Mouse (Mus musculus) heart, embryonic 11.5 days (tissue): Measurements from ENCODE around the gene Mrps12. TPM values are rescaled to one million over a fixed set of nuclear protein-coding genes. Genes with fewer than 3 reads are reported as not detected.

Source experiments
- ATAC-seq: fragments of 200-750 bp; cut with Nextera tagmentation; replicated peaks from 2 replicates; pipeline ENCODE4 v1.8.0; 2017; ENCODE audit warnings: moderate library complexity; ENCODE audit not compliant: insufficient number of reproducible peaks, low FRiP score, low TSS enrichment
- H3K27ac ChIP-seq: fragments of 300-500 bp; sonication (generic); 2 replicates; pipeline ENCODE4 v1.5.1; 2014; ENCODE audit warnings: mild to moderate bottlenecking, low read depth, low read length
- H3K27me3 ChIP-seq: fragments of 300-500 bp; sonication (generic); 2 replicates; pipeline ENCODE4 v1.6.1; 2014; ENCODE audit warnings: mild to moderate bottlenecking, low read length, mixed read lengths; ENCODE audit not compliant: control insufficient read depth, insufficient read depth
- H3K36me3 ChIP-seq: fragments of 300-500 bp; sonication (generic); 2 replicates; pipeline ENCODE4 v1.6.1; 2014; ENCODE audit warnings: mild to moderate bottlenecking, low read length, moderate library complexity, mixed read lengths; ENCODE audit not compliant: control insufficient read depth, insufficient read depth
- H3K4me1 ChIP-seq: fragments of 300-500 bp; sonication (generic); 2 replicates; pipeline ENCODE4 v1.6.1; 2014; ENCODE audit warnings: low read length; ENCODE audit not compliant: control insufficient read depth, insufficient read depth
- H3K4me2 ChIP-seq: fragments of 300-500 bp; sonication (generic); 2 replicates; pipeline ENCODE4 v1.6.1; 2014; ENCODE audit warnings: mild to moderate bottlenecking, moderate library complexity
- H3K4me3 ChIP-seq: fragments of 300-500 bp; sonication (generic); 2 replicates; pipeline ENCODE4 v1.5.1; 2014; ENCODE audit warnings: low read depth, low read length
- H3K9ac ChIP-seq: fragments of 300-500 bp; sonication (generic); 2 replicates; pipeline ENCODE4 v1.6.1; 2014; ENCODE audit warnings: mild to moderate bottlenecking, low read depth, low read length, moderate library complexity
- H3K9me3 ChIP-seq: fragments of 300-500 bp; sonication (generic); replicated peaks from 2 replicates; pipeline ENCODE4 v1.6.1; 2016; ENCODE audit warnings: low read length; ENCODE audit not compliant: control insufficient read depth
- WGBS: fragments of 180-500 bp; shearing (Covaris S2); extraction: QIAGEN DNeasy Blood & Tissue Kit; methylation state at CpG from one replicate; pipeline ENCODE4 v1.1.7; 2014; ENCODE audit not compliant: insufficient replicate concordance; 5-methylcytosine and 5-hydroxymethylcytosine counted together
- polyA plus RNA-seq: library from polyadenylated mRNA; unstranded; fragments of >200 nt; fragmentation: Nextera tagmentation; extraction: Ambion mirVana; gene quantifications from 2 replicates; pipeline ENCODE4 v1.2.1, GENCODE M21; 2014

The Mrps12 gene
- polyA plus RNA-seq, 1 experiment from 2014 or later, result 134 TPM

DNA sequence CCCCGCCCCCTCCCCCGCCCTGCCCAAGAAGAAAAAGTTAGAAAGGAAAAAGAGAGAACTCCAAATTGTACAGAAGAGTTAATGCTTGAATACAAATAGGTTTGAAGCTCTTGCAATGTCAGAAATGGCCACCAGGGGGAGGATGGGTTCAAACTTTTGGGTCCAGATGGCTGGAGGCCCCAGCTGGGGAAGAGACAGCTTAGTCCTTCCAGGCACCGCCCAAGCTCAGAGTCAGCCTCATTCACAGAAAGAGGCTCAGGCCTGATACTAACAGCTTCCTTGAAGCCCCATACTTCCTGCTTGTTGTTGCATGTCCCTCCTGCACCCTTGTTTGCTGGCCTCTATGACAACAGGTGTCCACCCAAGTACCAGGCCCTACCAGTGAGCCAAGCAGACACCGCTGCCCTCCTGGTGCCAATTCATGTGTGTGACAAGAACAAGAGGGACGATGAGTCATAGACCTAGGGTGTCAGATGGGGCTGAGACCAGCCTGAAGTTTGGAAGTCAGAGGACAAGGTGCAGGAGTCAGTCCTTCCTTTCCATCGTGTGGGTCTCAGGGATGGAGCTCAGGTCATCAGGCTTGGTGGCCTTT is 38.5 kb upstream of the Mrps12 start:
- no peak for ATAC-seq
- no peak overlapping the region for H3K9ac ChIP-seq
- H3K9me3 ChIP-seq, result no peaks in the 10 kb centered on the region
- no peaks in the 10 kb centered on the region; the same call in 1 of the 2 replicates for H3K36me3 ChIP-seq
- H3K4me3 ChIP-seq, result no peak overlapping the region
- peaks cover 7% of the 10 kb centered on the region for H3K4me1 ChIP-seq
- H3K27ac ChIP-seq, result no peak overlapping the region
- WGBS, result 45% methylated on average over 6 of the region's 6 CpGs
- H3K4me2 ChIP-seq, result no peak overlapping the region
- no peaks in the 10 kb centered on the region for H3K27me3 ChIP-seq

GRCm38 (mm10) chr7:28778825-28779224 is 37.2 kb upstream of the Mrps12 start:
- H3K9ac ChIP-seq, result no peak overlapping the region
- ATAC-seq, result no peak
- 73% methylated on average over 9 of the region's 9 CpGs for WGBS

GRCm38 (mm10) chr7:28775129-28775528 is 33.5 kb upstream of the Mrps12 start:
- Histone ChIP-seq H3K4me2 (no peak overlapping the region), H3K4me1 (peaks cover under 1% of the 10 kb centered on the region), H3K4me3 (no peak overlapping the region), H3K9ac (no peak overlapping the region), H3K9me3 (no peaks in the 10 kb centered on the region), H3K27me3 (no peaks in the 10 kb centered on the region), H3K36me3 (peaks cover 4% of the 10 kb centered on the region; the same call in 1 of the 2 replicates), H3K27ac (no peak overlapping the region)
- 87% methylated on average over 7 of the region's 7 CpGs for WGBS
- no peak for ATAC-seq

More at GRCm38 (mm10) chr7:28778825-28779224, 37.2 kb upstream of the Mrps12 start:
- no peak overlapping the region for H3K4me2 ChIP-seq
- H3K9me3 ChIP-seq, result no peaks in the 10 kb centered on the region
- H3K27me3 ChIP-seq, result no peaks in the 10 kb centered on the region
- no peak overlapping the region for H3K4me3 ChIP-seq
- H3K36me3 ChIP-seq, result no peaks in the 10 kb centered on the region; the same call in 1 of the 2 replicates
- H3K27ac ChIP-seq, result no peak overlapping the region
- H3K4me1 ChIP-seq, result peaks cover 7% of the 10 kb centered on the region

GRCm38 (mm10) chr7:28774164-28774563 is 32.5 kb upstream of the Mrps12 start:
- Histone ChIP-seq H3K27ac (no peak overlapping the region), H3K9ac (no peak overlapping the region), H3K4me2 (no peak overlapping the region), H3K36me3 (peaks cover 4% of the 10 kb centered on the region; the same call in 1 of the 2 replicates), H3K27me3 (no peaks in the 10 kb centered on the region), H3K9me3 (no peaks in the 10 kb centered on the region), H3K4me3 (no peak overlapping the region), H3K4me1 (no peaks in the 10 kb centered on the region)
- no peak for ATAC-seq
- 80% methylated on average over 12 of the region's 12 CpGs for WGBS

- H3K9me3 ChIP-seq, result no peaks in the 10 kb centered on the region
- no peak overlapping the region for H3K27ac ChIP-seq
- H3K4me3 ChIP-seq, result no peak overlapping the region
- H3K27me3 ChIP-seq, result no peaks in the 10 kb centered on the region
- H3K4me2 ChIP-seq, result no peak overlapping the region
- H3K9ac ChIP-seq, result no peak overlapping the region
- H3K4me1 ChIP-seq, result no peaks in the 10 kb centered on the region
- peaks cover 4% of the 10 kb centered on the region; the same call in 1 of the 2 replicates for H3K36me3 ChIP-seq
- no peak for ATAC-seq
- 53% methylated on average over 3 of the region's 3 CpGs for WGBS
Measured at GRCm38 (mm10) chr7:28773163-28773562, 31.5 kb upstream of the Mrps12 start.

GRCm38 (mm10) chr7:28771867-28772266 is 30.2 kb upstream of the Mrps12 start:
- H3K4me1 ChIP-seq, result peaks cover 6% of the 10 kb centered on the region; the same call in 1 of the 2 replicates
- 91% methylated on average over 11 of the region's 11 CpGs for WGBS
- no peak overlapping the region for H3K4me2 ChIP-seq
- H3K36me3 ChIP-seq, result peaks cover 4% of the 10 kb centered on the region; the same call in 1 of the 2 replicates
- H3K9ac ChIP-seq, result no peak overlapping the region
- H3K4me3 ChIP-seq, result no peak overlapping the region
- H3K9me3 ChIP-seq, result no peaks in the 10 kb centered on the region
- no peak overlapping the region for H3K27ac ChIP-seq
- no peaks in the 10 kb centered on the region for H3K27me3 ChIP-seq
- no peak for ATAC-seq

- H3K27me3 ChIP-seq, result no peaks in the 10 kb centered on the region
- H3K4me2 ChIP-seq, result no peak overlapping the region
- H3K27ac ChIP-seq, result no peak overlapping the region
- H3K4me3 ChIP-seq, result no peak overlapping the region
- peaks cover 4% of the 10 kb centered on the region; the same call in 1 of the 2 replicates for H3K36me3 ChIP-seq
- 72% methylated on average over 3 of the region's 3 CpGs for WGBS
- no peak overlapping the region for H3K9ac ChIP-seq
- H3K9me3 ChIP-seq, result no peaks in the 10 kb centered on the region
- no peak for ATAC-seq
- peaks cover 11% of the 10 kb centered on the region; the same call in 1 of the 2 replicates for H3K4me1 ChIP-seq
Measured at GRCm38 (mm10) chr7:28770309-28770708, 28.7 kb upstream of the Mrps12 start.

- WGBS, result 90% methylated on average over 9 of the region's 9 CpGs
- H3K4me2 ChIP-seq, result no peak overlapping the region
- peaks cover 11% of the 10 kb centered on the region; the same call in 1 of the 2 replicates for H3K4me1 ChIP-seq
- no peak overlapping the region for H3K4me3 ChIP-seq
- no peak overlapping the region for H3K9ac ChIP-seq
- no peaks in the 10 kb centered on the region for H3K9me3 ChIP-seq
- no peak for ATAC-seq
- H3K36me3 ChIP-seq, result peaks cover 4% of the 10 kb centered on the region; the same call in 1 of the 2 replicates
- H3K27ac ChIP-seq, result no peak overlapping the region
- no peaks in the 10 kb centered on the region for H3K27me3 ChIP-seq
Measured at GRCm38 (mm10) chr7:28769414-28769958, 27.9 kb upstream of the Mrps12 start.
